Mouse (Mus musculus) hindbrain, embryonic 15.5 days (tissue): Measurements from ENCODE around the gene Trpc5. TPM values are rescaled to one million over a fixed set of nuclear protein-coding genes. Genes with fewer than 3 reads are reported as not detected.

Experiments used
- ATAC-seq: fragments of 200-750 bp; cut with Nextera tagmentation; 2 replicates; pipeline ENCODE4 v1.8.0; 2017; ENCODE audit warnings: low read depth, moderate number of reproducible peaks, moderate TSS enrichment; ENCODE audit not compliant: low FRiP score
- H3K27ac ChIP-seq: fragments of 300-500 bp; sonication (generic); replicated peaks from 2 replicates; pipeline ENCODE4 v1.5.1; 2015; ENCODE audit warnings: mild to moderate bottlenecking, inconsistent platforms
- H3K27me3 ChIP-seq: fragments of 300-500 bp; sonication (generic); 2 replicates; pipeline ENCODE4 v1.6.1; 2015; ENCODE audit warnings: control low read depth, inconsistent platforms
- H3K36me3 ChIP-seq: fragments of 300-500 bp; sonication (generic); 2 replicates; pipeline ENCODE4 v1.6.1; 2015; ENCODE audit warnings: control low read depth, inconsistent platforms
- H3K4me1 ChIP-seq: fragments of 300-500 bp; sonication (generic); replicated peaks from 2 replicates; pipeline ENCODE4 v1.6.1; 2015; ENCODE audit warnings: control low read depth, inconsistent platforms
- H3K4me2 ChIP-seq: fragments of 300-500 bp; sonication (generic); 2 replicates; pipeline ENCODE4 v1.6.1; 2015; ENCODE audit warnings: moderate library complexity, mild to moderate bottlenecking, inconsistent platforms
- H3K4me3 ChIP-seq: fragments of 300-500 bp; sonication (generic); 2 replicates; pipeline ENCODE4 v1.5.1; 2015; ENCODE audit warnings: mild to moderate bottlenecking, inconsistent platforms
- H3K9ac ChIP-seq: fragments of 300-500 bp; sonication (generic); 2 replicates; pipeline ENCODE4 v1.6.1; 2015; ENCODE audit warnings: inconsistent platforms
- H3K9me3 ChIP-seq: fragments of 300-500 bp; sonication (generic); 2 replicates; pipeline ENCODE4 v1.6.1; 2016; ENCODE audit warnings: control low read depth, inconsistent platforms
- WGBS: fragments of 180-500 bp; shearing (Covaris S2); methylation state at CpG from one replicate; pipeline ENCODE4 v1.1.7; 2015; 5-methylcytosine and 5-hydroxymethylcytosine counted together
- polyA plus RNA-seq: library from polyadenylated mRNA; unstranded; fragments of >200 nt; fragmentation: Nextera tagmentation; extraction: Ambion mirVana; gene quantifications from 2 replicates; pipeline ENCODE4 v1.2.1, GENCODE M21; 2015

Trpc5 gene
- polyA plus RNA-seq, 1 experiment from 2014 or later = 3.3 TPM

GRCm38 (mm10) chrX:144523239-144523638 is 164.7 kb downstream of the Trpc5 start:
- H3K36me3 ChIP-seq = no peaks in the 10 kb centered on the region
- WGBS = 79% methylated on average over 5 of the region's 5 CpGs

GRCm38 (mm10) chrX:144491394-144491793 is 196.6 kb downstream of the Trpc5 start:
- no peak overlapping the region for H3K4me3 ChIP-seq
- WGBS = 81% methylated on average over 1 of the region's 1 CpGs
- H3K9me3 ChIP-seq = no peaks in the 10 kb centered on the region
- no peaks in the 10 kb centered on the region for H3K36me3 ChIP-seq
- no peak overlapping the region for H3K9ac ChIP-seq
- no peaks in the 10 kb centered on the region for H3K4me1 ChIP-seq
- no peaks in the 10 kb centered on the region for H3K27me3 ChIP-seq
- H3K27ac ChIP-seq = no peak overlapping the region
- no peak overlapping the region for H3K4me2 ChIP-seq
- ATAC-seq = no peak

More at GRCm38 (mm10) chrX:144523239-144523638, 164.7 kb downstream of the Trpc5 start:
- no peak for ATAC-seq
- Histone ChIP-seq H3K4me3 (no peak overlapping the region), H3K4me2 (no peak overlapping the region), H3K27ac (no peak overlapping the region), H3K27me3 (no peaks in the 10 kb centered on the region), H3K9ac (no peak overlapping the region), H3K9me3 (no peaks in the 10 kb centered on the region), H3K4me1 (no peaks in the 10 kb centered on the region)

- 83% methylated on average over 2 of the region's 2 CpGs for WGBS
- no peak overlapping the region for H3K27ac ChIP-seq
- H3K4me1 ChIP-seq = no peaks in the 10 kb centered on the region
- no peak overlapping the region for H3K4me3 ChIP-seq
- H3K27me3 ChIP-seq = no peaks in the 10 kb centered on the region
- H3K9ac ChIP-seq = no peak overlapping the region
- no peaks in the 10 kb centered on the region for H3K9me3 ChIP-seq
- ATAC-seq = no peak
- H3K36me3 ChIP-seq = no peaks in the 10 kb centered on the region
- no peak overlapping the region for H3K4me2 ChIP-seq
These were observed 223.6 kb downstream of the Trpc5 start for GRCm38 (mm10) chrX:144464416-144464815.

- no peak within 1 kb of the TSS for H3K9ac ChIP-seq
- H3K4me3 ChIP-seq = no peak within 1 kb of the TSS
- H3K4me2 ChIP-seq = no peak within 1 kb of the TSS
- H3K27ac ChIP-seq = no peak within 1 kb of the TSS
- H3K4me1 ChIP-seq = no peaks in the 10 kb centered on the region
- no peaks in the 10 kb centered on the region for H3K27me3 ChIP-seq
- 89% methylated on average over 5 of the region's 5 CpGs for WGBS
- ATAC-seq = no peak
- H3K9me3 ChIP-seq = no peaks in the 10 kb centered on the region
- no peaks in the 10 kb centered on the region for H3K36me3 ChIP-seq
These were observed 231.7 kb downstream of the Trpc5 start, which contains the start of gene Trpc5os for GRCm38 (mm10) chrX:144456281-144456680. Trpc5os (plus strand) TSS chrX:144456581.

GRCm38 (mm10) chrX:144423848-144424247 is 264.1 kb downstream of the Trpc5 start:
- no peak overlapping the region for H3K27ac ChIP-seq
- ATAC-seq = no peak
- WGBS = 83% methylated on average over 3 of the region's 3 CpGs
- H3K27me3 ChIP-seq = no peaks in the 10 kb centered on the region
- no peak overlapping the region for H3K4me2 ChIP-seq
- H3K9me3 ChIP-seq = no peaks in the 10 kb centered on the region
- H3K4me1 ChIP-seq = no peaks in the 10 kb centered on the region
- H3K4me3 ChIP-seq = no peak overlapping the region
- H3K9ac ChIP-seq = no peak overlapping the region
- H3K36me3 ChIP-seq = no peaks in the 10 kb centered on the region

- Histone ChIP-seq H3K4me2 (no peak overlapping the region), H3K4me3 (no peak overlapping the region), H3K9ac (no peak overlapping the region), H3K27me3 (no peaks in the 10 kb centered on the region), H3K36me3 (no peaks in the 10 kb centered on the region), H3K4me1 (no peaks in the 10 kb centered on the region), H3K27ac (no peak overlapping the region), H3K9me3 (no peaks in the 10 kb centered on the region)
- no peak for ATAC-seq
- 94% methylated on average over 1 of the region's 1 CpGs for WGBS
These were observed 266.9 kb downstream of the Trpc5 start for GRCm38 (mm10) chrX:144421091-144421490.

GRCm38 (mm10) chrX:144420259-144420658 is 267.7 kb downstream of the Trpc5 start:
- Histone ChIP-seq H3K27ac (no peak overlapping the region), H3K4me2 (no peak overlapping the region), H3K36me3 (no peaks in the 10 kb centered on the region), H3K9ac (no peak overlapping the region), H3K4me3 (no peak overlapping the region), H3K4me1 (no peaks in the 10 kb centered on the region), H3K27me3 (no peaks in the 10 kb centered on the region), H3K9me3 (no peaks in the 10 kb centered on the region)
- 59% methylated on average over 1 of the region's 1 CpGs for WGBS
- no peak for ATAC-seq

GRCm38 (mm10) chrX:144408036-144408435 is 279.9 kb downstream of the Trpc5 start:
- whole genome bisulfite sequencing = 82% methylated on average over 5 of the region's 5 CpGs
- no peaks in the 10 kb centered on the region for H3K36me3 ChIP-seq
- no peak overlapping the region for H3K9ac ChIP-seq
- no peaks in the 10 kb centered on the region for H3K27me3 ChIP-seq
- no peak overlapping the region for H3K4me2 ChIP-seq
- H3K4me3 ChIP-seq = no peak overlapping the region
- no peak for ATAC-seq
- H3K4me1 ChIP-seq = no peaks in the 10 kb centered on the region
- H3K9me3 ChIP-seq = no peaks in the 10 kb centered on the region
- H3K27ac ChIP-seq = no peak overlapping the region

- Histone ChIP-seq H3K36me3 (no peaks in the 10 kb centered on the region), H3K27me3 (no peaks in the 10 kb centered on the region), H3K4me3 (no peak overlapping the region), H3K27ac (no peak overlapping the region), H3K4me2 (no peak overlapping the region), H3K9ac (no peak overlapping the region), H3K9me3 (no peaks in the 10 kb centered on the region), H3K4me1 (no peaks in the 10 kb centered on the region)
- ATAC-seq = peak; percentile 72
- WGBS = 32% methylated on average over 7 of the region's 7 CpGs
These were observed 284.5 kb downstream of the Trpc5 start for GRCm38 (mm10) chrX:144403526-144403925.

- Histone ChIP-seq H3K9me3 (no peaks in the 10 kb centered on the region), H3K9ac (no peak overlapping the region), H3K4me1 (no peaks in the 10 kb centered on the region), H3K4me2 (no peak overlapping the region), H3K4me3 (no peak overlapping the region), H3K27me3 (no peaks in the 10 kb centered on the region), H3K36me3 (no peaks in the 10 kb centered on the region), H3K27ac (no peak overlapping the region)
- ATAC-seq = no peak
- 81% methylated on average over 2 of the region's 2 CpGs for WGBS
These were observed 313.8 kb downstream of the Trpc5 start for GRCm38 (mm10) chrX:144374196-144374595.

GRCm38 (mm10) chrX:144338355-144338754 is 349.6 kb downstream of the Trpc5 start:
- H3K27ac ChIP-seq = no peak overlapping the region
- no peak overlapping the region for H3K9ac ChIP-seq
- ATAC-seq = no peak
- H3K4me2 ChIP-seq = no peak overlapping the region
- no peak overlapping the region for H3K4me3 ChIP-seq
- no peaks in the 10 kb centered on the region for H3K36me3 ChIP-seq
- no peaks in the 10 kb centered on the region for H3K9me3 ChIP-seq
- H3K4me1 ChIP-seq = no peaks in the 10 kb centered on the region
- H3K27me3 ChIP-seq = no peaks in the 10 kb centered on the region

GRCm38 (mm10) chrX:144337938-144338337 is 350.0 kb downstream of the Trpc5 start:
- Histone ChIP-seq H3K4me3 (no peak overlapping the region), H3K36me3 (no peaks in the 10 kb centered on the region), H3K9ac (no peak overlapping the region), H3K27me3 (no peaks in the 10 kb centered on the region), H3K9me3 (no peaks in the 10 kb centered on the region), H3K4me1 (no peaks in the 10 kb centered on the region), H3K27ac (no peak overlapping the region), H3K4me2 (no peak overlapping the region)
- ATAC-seq = no peak

GRCm38 (mm10) chrX:144335332-144336015 is 352.5 kb downstream of the Trpc5 start:
- no peak for ATAC-seq
- no peak overlapping the region for H3K4me3 ChIP-seq
- 40% methylated on average over 8 of the region's 8 CpGs for WGBS
- no peaks in the 10 kb centered on the region for H3K4me1 ChIP-seq
- no peak overlapping the region for H3K4me2 ChIP-seq
- no peaks in the 10 kb centered on the region for H3K9me3 ChIP-seq
- H3K9ac ChIP-seq = no peak overlapping the region
- no peaks in the 10 kb centered on the region for H3K27me3 ChIP-seq
- no peaks in the 10 kb centered on the region for H3K36me3 ChIP-seq
- H3K27ac ChIP-seq = no peak overlapping the region
